Mouse (Mus musculus) limb, embryonic 13.5 days (tissue): ENCODE measurements around the gene Parg. TPM values are rescaled to one million over a fixed set of nuclear protein-coding genes. Genes with fewer than 3 reads are reported as not detected.
"Not testable (repeated sequence)": the region's sequence is repeated elsewhere in the genome, so short reads cannot be mapped to it uniquely, and the experiment has no call there.

Experiments
- ATAC-seq: fragments of 200-750 bp; cut with Nextera tagmentation; 2 replicates; pipeline ENCODE4 v1.8.0; 2017; ENCODE audit warnings: low read depth, moderate number of reproducible peaks, moderate TSS enrichment; ENCODE audit not compliant: low FRiP score
- H3K27ac ChIP-seq: fragments of 300-500 bp; sonication (generic); 2 replicates; pipeline ENCODE4 v1.5.1; 2015; ENCODE audit warnings: inconsistent platforms, mild to moderate bottlenecking, moderate library complexity
- H3K27me3 ChIP-seq: fragments of 300-500 bp; sonication (generic); 2 replicates; pipeline ENCODE4 v1.6.1; 2015; ENCODE audit warnings: mild to moderate bottlenecking, inconsistent platforms
- H3K36me3 ChIP-seq: fragments of 300-500 bp; sonication (generic); 2 replicates; pipeline ENCODE4 v1.6.1; 2015; ENCODE audit warnings: inconsistent platforms, mild to moderate bottlenecking, moderate library complexity
- H3K4me1 ChIP-seq: fragments of 300-500 bp; sonication (generic); 2 replicates; pipeline ENCODE4 v1.6.1; 2015; ENCODE audit warnings: inconsistent platforms
- H3K4me2 ChIP-seq: fragments of 300-500 bp; sonication (generic); replicated peaks from 2 replicates; pipeline ENCODE4 v1.6.1; 2015; ENCODE audit warnings: inconsistent platforms, mild to moderate bottlenecking, moderate library complexity
- H3K4me3 ChIP-seq: fragments of 300-500 bp; sonication (generic); 2 replicates; pipeline ENCODE4 v1.5.1; 2015; ENCODE audit warnings: moderate library complexity, mild to moderate bottlenecking, inconsistent platforms
- H3K9ac ChIP-seq: fragments of 300-500 bp; sonication (generic); 2 replicates; pipeline ENCODE4 v1.6.1; 2015; ENCODE audit warnings: mild to moderate bottlenecking, inconsistent platforms
- H3K9me3 ChIP-seq: fragments of 300-500 bp; sonication (generic); 2 replicates; pipeline ENCODE4 v1.6.1; 2016; ENCODE audit warnings: inconsistent platforms
- WGBS: fragments of 180-500 bp; shearing (Covaris S2); methylation state at CpG from one replicate; pipeline ENCODE4 v1.1.7; 2015; 5-methylcytosine and 5-hydroxymethylcytosine counted together
- polyA plus RNA-seq: library from polyadenylated mRNA; unstranded; fragments of >200 nt; fragmentation: Nextera tagmentation; extraction: Ambion mirVana; gene quantifications from 2 replicates; pipeline ENCODE4 v1.2.1, GENCODE M21; 2015

Gene Parg
- polyA plus RNA-seq, 1 experiment from 2014 or later, result 49.5 TPM

DNA sequence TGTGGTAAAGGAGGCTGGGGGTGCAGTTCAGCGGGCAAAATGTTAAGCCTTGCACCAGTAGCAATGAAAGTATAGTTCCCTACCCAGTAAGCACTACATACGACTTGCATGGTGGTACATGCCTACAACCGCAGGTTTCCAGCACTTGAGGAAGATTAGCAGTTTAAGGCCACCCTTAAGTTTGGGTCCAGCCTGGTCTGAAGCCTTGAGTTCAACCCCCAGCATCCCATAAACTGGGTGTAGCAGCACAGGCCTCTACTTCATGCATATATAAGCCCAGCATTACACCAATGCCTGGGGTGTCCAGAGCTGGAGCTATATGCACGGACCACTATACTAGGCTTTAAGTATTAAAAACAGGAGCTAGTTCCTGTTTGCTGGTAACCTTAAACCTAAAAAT lies 17.9 kb upstream of the Parg start:
- no peak overlapping the region for H3K4me2 ChIP-seq
- no peak for ATAC-seq
- no peaks in the 10 kb centered on the region for H3K9me3 ChIP-seq
- no peak overlapping the region for H3K4me3 ChIP-seq
- WGBS, result 92% methylated on average over 4 of the region's 4 CpGs
- H3K4me1 ChIP-seq, result no peaks in the 10 kb centered on the region
- no peak overlapping the region for H3K9ac ChIP-seq
- H3K27me3 ChIP-seq, result no peaks in the 10 kb centered on the region
- peaks cover 80% of the 10 kb centered on the region for H3K36me3 ChIP-seq
- H3K27ac ChIP-seq, result no peak overlapping the region

DNA sequence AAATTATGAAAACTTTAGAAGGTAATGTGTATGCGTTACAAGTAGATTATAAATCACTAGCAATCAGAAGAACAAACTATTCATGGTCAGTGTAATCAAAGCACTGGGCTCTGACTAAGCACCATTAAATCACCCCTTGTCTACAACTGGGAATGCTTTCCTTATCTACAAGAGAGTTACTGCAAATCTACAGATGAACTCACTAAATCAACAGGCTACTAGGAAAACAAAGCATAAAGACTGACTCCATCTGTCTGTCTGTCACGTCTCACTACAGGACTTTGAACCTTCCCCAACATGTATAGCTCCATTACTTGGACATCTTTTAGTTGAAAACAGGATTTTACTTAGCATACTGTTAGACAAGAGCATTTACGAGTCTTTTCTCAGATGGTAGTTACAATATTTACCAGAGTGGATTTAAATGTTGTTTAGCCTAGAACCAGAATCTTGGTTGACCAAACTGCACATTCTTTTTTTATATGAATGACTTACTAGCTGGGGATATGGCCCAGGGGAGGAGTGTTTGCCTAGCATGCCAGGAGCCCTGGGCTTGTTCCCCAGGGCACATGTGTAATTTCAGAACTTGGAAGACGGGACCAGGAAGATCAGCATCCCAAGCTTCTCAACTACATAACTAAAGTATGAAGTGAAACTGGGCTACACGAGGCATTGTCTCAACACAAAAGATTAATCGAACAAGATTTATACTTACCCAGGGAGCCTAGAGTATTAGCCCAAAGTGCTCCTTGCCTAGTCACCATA lies 10.9 kb upstream of the Parg start:
- Histone ChIP-seq H3K4me1 (no peaks in the 10 kb centered on the region), H3K4me2 (no peak overlapping the region), H3K4me3 (no peak overlapping the region), H3K27me3 (no peaks in the 10 kb centered on the region), H3K9me3 (no peaks in the 10 kb centered on the region), H3K27ac (no peak overlapping the region), H3K9ac (no peak overlapping the region), H3K36me3 (peaks cover 70% of the 10 kb centered on the region)
- ATAC-seq, result no peak
- WGBS, result 89% methylated on average over 6 of the region's 6 CpGs

DNA sequence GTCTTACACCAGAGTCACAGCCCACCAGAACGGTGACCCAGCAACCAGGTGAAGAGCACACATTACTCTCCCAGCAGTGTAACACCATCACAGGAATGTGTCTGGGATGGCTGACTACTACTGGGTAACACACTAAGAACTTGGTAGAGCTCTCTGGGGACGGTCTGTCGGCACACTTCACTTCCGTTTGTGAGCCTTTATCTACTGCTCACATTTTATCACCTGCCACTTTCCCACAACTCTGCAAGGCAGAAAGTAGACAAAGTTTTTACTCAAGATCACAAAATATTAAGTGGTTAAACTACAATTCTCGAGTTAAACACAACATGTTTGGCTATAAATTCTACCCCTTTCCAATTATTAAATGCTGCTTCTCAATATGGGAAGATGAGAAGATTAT lies 9.8 kb upstream of the Parg start:
- Histone ChIP-seq H3K36me3 (peaks cover 67% of the 10 kb centered on the region), H3K27ac (no peak overlapping the region), H3K27me3 (no peaks in the 10 kb centered on the region), H3K4me2 (no peak overlapping the region), H3K9me3 (no peaks in the 10 kb centered on the region), H3K4me3 (no peak overlapping the region), H3K4me1 (no peaks in the 10 kb centered on the region), H3K9ac (no peak overlapping the region)
- no peak for ATAC-seq
- WGBS, result 90% methylated on average over 5 of the region's 5 CpGs

DNA sequence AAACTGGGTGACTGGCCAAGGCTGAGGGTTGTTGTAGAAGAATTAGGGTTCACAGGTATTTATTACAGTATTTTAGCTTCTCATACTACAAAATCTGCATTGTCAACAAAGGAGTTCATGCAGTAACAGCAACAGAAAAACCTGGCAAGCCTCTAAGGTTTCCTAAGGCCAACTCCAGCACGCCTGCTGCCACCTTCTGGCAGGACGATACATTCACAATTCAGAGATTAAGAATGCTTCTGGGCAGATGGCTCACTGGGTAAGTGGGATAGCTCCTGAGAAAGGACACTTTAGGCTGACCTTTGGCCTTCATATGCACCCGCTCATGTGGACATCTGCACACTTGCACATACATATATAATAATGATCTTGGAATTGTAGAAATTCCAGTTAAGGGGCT lies 9.3 kb upstream of the Parg start:
- Histone ChIP-seq H3K4me2 (no peak overlapping the region), H3K27ac (no peak overlapping the region), H3K36me3 (peaks cover 65% of the 10 kb centered on the region), H3K4me1 (no peaks in the 10 kb centered on the region), H3K4me3 (no peak overlapping the region), H3K9me3 (no peaks in the 10 kb centered on the region), H3K9ac (no peak overlapping the region), H3K27me3 (no peaks in the 10 kb centered on the region)
- ATAC-seq, result no peak
- 46% methylated on average over 3 of the region's 3 CpGs for WGBS

DNA sequence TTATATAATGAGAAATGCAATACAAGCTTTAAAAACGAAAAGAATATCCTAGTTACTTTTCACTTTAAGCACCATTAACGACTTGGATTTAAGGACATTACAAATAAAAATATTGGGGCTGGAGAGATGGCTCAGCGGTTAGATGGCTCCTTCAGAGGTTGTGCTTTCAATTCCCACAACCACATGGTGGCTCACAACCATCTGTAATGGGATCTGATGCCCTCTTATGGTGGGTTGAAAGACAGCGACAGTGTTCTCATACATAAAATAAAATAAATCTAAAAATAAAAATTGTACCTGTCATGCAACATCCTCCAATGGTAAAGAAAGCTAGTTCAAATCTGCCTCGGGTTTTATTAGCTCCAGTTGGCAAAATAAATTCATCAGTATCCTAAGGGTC lies 8.2 kb upstream of the Parg start:
- not testable (repeated sequence) for H3K9ac ChIP-seq, H3K27me3 ChIP-seq, H3K4me2 ChIP-seq, H3K4me3 ChIP-seq, H3K4me1 ChIP-seq, H3K9me3 ChIP-seq, H3K27ac ChIP-seq, ATAC-seq
- H3K36me3 ChIP-seq, result peaks cover 63% of the 10 kb centered on the region
- WGBS, result 85% methylated on average over 5 of the region's 5 CpGs

DNA sequence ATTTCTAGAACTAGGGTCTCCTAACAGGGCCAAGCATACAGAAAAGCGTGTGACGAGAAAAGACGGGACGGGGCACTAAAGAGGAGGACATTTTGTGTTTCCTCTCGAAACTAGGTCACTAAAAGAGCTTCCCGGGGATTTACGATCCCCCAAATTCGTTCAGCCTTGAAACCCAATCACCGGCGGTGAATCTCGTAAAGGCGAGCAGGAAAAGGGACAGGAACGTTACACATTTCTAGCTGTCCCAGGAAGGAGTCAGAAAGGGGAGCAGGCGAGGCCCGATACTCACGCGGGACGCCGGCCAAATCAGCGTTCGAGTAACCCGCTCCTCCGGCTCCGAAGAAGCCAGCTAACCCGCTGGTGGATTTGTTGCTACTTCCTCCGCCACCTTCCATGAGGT lies 395 bp upstream of the Parg start:
- Histone ChIP-seq H3K4me2 (peak overlapping the region; percentile 78), H3K4me1 (peaks cover 25% of the 10 kb centered on the region), H3K36me3 (peaks cover 27% of the 10 kb centered on the region), H3K27ac (no peak overlapping the region; the same call in 1 of the 2 replicates), H3K4me3 (peak overlapping the region; percentile 100), H3K9me3 (no peaks in the 10 kb centered on the region), H3K27me3 (no peaks in the 10 kb centered on the region), H3K9ac (peak overlapping the region; percentile 97)
- no peak; the same call in 1 of the 2 replicates for ATAC-seq
- WGBS, result 0% methylated on average over 26 of the region's 26 CpGs

DNA sequence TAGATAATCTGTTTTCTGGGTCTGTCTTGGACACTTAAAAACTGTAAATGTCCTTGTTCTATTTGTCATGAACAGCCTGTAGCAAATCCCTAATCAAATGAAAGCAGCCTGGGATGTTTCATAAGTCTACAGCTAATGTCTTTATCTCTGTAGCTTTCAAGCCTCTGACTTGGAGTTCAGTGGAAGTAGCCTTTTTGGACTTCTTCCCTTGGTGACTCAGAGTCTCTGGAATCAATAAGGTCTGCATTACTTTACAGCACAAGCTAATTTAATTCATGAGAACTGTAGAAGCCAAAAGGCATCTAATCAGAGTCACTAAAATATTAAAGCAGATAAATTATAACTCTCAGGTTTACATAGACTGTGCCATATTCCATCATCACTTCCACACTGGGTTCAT lies 24.9 kb downstream of the Parg start:
- no peaks in the 10 kb centered on the region for H3K27me3 ChIP-seq
- H3K36me3 ChIP-seq, result peaks cover 8% of the 10 kb centered on the region
- H3K4me2 ChIP-seq, result no peak overlapping the region
- no peaks in the 10 kb centered on the region for H3K9me3 ChIP-seq
- no peak overlapping the region for H3K9ac ChIP-seq
- no peak overlapping the region for H3K4me3 ChIP-seq
- ATAC-seq, result no peak
- no peak overlapping the region for H3K27ac ChIP-seq
- no peaks in the 10 kb centered on the region for H3K4me1 ChIP-seq

DNA sequence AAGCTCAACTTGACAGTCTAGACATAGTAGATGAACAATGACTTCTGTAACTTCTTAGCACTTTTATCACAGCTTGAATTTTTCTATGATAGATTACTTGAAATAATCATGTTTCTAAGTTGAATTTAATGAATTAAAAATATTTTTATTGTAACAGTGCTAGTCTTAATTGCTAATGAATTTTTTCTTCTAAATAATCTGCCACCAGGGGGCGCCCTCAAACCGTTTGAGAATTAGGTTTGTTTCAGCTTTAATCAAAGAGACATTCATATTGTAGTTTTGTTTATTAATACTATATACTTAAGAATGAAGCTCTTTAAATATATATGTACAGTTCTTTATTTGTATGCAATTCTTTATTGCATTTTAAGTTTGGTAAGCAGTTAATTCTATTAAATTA lies 27.2 kb downstream of the Parg start:
- Histone ChIP-seq H3K9ac (no peak overlapping the region), H3K36me3 (peaks cover 15% of the 10 kb centered on the region), H3K4me1 (no peaks in the 10 kb centered on the region), H3K27ac (no peak overlapping the region), H3K27me3 (no peaks in the 10 kb centered on the region), H3K9me3 (no peaks in the 10 kb centered on the region), H3K4me2 (no peak overlapping the region), H3K4me3 (no peak overlapping the region)
- WGBS, result under 1% methylated on average over 2 of the region's 2 CpGs
- no peak for ATAC-seq

DNA sequence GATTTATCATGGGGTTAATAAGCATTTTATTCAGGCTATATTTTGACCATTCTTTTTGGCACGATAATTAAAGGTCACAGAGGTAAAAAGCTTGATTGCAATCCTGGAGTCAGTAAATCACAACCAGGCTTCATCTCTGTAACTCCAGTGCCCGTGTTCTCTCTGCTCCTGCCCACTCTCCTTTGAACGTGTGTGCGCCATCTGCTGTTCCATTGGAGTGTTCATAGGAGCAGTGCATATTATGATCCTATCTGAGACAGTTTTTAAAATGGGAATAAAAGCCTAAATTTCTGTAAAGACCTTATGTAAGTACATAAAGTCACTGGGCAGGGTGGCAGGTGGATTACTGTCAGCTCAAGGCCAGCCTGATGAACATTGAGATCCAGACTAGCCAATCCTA lies 40.7 kb downstream of the Parg start:
- no peaks in the 10 kb centered on the region for H3K4me1 ChIP-seq
- no peak for ATAC-seq

DNA sequence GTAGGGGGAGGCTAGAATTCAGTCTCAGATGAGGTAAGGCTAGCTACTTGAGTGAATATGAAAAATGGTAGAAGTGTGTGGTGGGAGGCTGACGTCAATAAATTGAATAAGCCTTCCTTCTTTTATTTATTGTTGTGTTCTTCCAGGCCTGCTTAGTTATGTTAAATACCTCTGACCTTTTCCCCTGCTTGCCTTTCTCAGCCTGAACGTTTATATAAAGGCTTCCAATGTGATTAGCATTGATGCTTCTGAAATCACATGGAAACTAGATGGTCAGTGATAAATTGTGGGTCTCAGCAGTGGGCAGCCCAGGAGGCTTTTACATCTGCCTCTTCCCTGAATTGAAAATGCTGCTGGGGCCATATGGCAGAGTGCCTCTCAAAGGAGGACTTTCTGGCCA lies 44.3 kb downstream of the Parg start:
- no peaks in the 10 kb centered on the region for H3K9me3 ChIP-seq
- no peaks in the 10 kb centered on the region for H3K4me1 ChIP-seq
- H3K27me3 ChIP-seq, result no peaks in the 10 kb centered on the region
- ATAC-seq, result no peak
- H3K27ac ChIP-seq, result no peak overlapping the region
- WGBS, result 55% methylated on average over 2 of the region's 2 CpGs
- peaks cover 35% of the 10 kb centered on the region for H3K36me3 ChIP-seq
- no peak overlapping the region for H3K4me3 ChIP-seq
- H3K9ac ChIP-seq, result no peak overlapping the region
- H3K4me2 ChIP-seq, result no peak overlapping the region

More for the DNA sequence above, 40.7 kb downstream of the Parg start:
- H3K27ac ChIP-seq, result no peak overlapping the region
- no peaks in the 10 kb centered on the region for H3K27me3 ChIP-seq
- H3K4me3 ChIP-seq, result no peak overlapping the region
- whole genome bisulfite sequencing, result 69% methylated on average over 4 of the region's 4 CpGs
- H3K9me3 ChIP-seq, result no peaks in the 10 kb centered on the region
- H3K4me2 ChIP-seq, result no peak overlapping the region
- no peak overlapping the region for H3K9ac ChIP-seq
- peaks cover 39% of the 10 kb centered on the region for H3K36me3 ChIP-seq

DNA sequence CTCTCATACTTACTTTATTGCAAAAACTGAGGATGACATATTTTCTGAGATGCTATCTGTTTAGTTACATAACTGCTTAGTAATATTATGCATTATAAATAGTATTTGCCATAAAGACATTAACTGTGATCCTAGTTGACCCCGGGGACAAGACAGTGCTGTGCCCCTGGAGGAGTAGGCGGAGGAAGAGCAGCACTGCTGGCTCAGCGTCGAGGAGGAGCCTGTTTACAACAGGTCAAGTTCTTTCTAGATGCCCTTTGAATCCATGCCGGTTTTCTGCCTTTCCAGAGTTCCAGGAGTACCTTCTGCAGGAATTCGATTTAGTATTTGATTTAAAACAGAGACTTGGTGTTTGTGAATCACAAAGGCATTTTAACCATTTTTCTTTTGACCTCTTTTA lies 47.9 kb downstream of the Parg start:
- Histone ChIP-seq H3K27ac (no peak overlapping the region), H3K27me3 (no peaks in the 10 kb centered on the region), H3K4me1 (no peaks in the 10 kb centered on the region), H3K4me2 (no peak overlapping the region), H3K4me3 (no peak overlapping the region), H3K9ac (no peak overlapping the region), H3K9me3 (no peaks in the 10 kb centered on the region), H3K36me3 (peaks cover 26% of the 10 kb centered on the region)
- 90% methylated on average over 6 of the region's 6 CpGs for WGBS
- ATAC-seq, result no peak

DNA sequence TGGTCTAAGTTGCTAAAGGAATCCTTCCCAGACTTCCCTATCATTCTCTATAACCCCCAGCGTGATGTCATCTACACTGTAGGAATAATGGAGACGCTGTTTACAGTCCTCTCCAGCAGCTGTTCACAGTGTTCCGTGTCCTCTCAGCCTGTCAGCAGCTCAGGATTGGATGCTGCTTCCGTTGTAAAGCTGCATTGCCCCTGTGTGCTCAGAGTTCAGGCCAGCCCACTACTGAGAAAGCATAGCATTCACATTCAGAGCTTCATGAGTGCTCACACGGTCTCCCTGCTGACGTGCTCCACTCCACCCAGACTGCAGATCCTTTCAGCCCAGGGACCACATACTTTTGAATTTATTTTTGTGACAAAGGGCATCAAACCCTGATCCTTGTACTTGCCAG lies 59.1 kb downstream of the Parg start:
- 81% methylated on average over 6 of the region's 6 CpGs for WGBS
- Histone ChIP-seq H3K27me3 (no peaks in the 10 kb centered on the region), H3K4me1 (no peaks in the 10 kb centered on the region), H3K36me3 (peaks cover 38% of the 10 kb centered on the region), H3K4me3 (no peak overlapping the region), H3K9ac (no peak overlapping the region), H3K9me3 (no peaks in the 10 kb centered on the region), H3K4me2 (no peak overlapping the region), H3K27ac (no peak overlapping the region)
- ATAC-seq, result no peak

DNA sequence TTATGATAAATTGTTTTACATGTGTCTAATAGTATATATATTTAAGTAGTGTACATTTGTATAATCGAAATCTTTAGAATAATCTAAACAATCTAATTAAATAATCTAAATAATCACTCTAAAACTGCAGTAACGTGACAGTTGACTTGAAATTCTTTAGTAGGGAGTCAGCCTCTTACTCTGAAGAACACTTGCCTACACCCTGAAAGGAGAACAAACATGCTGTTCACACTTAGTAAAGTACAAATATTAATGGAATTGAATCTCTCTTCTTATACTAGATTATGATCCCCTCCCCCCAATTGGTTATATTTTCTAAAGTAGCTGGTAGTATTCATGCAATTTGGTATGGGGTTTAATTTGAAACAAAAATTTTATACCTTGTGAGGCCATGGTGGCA lies 60.0 kb downstream of the Parg start:
- no peaks in the 10 kb centered on the region for H3K27me3 ChIP-seq
- no peak overlapping the region for H3K4me2 ChIP-seq
- WGBS, result 83% methylated on average over 2 of the region's 2 CpGs
- no peak overlapping the region for H3K27ac ChIP-seq
- no peak overlapping the region for H3K4me3 ChIP-seq
- H3K9ac ChIP-seq, result no peak overlapping the region
- H3K9me3 ChIP-seq, result no peaks in the 10 kb centered on the region
- peaks cover 38% of the 10 kb centered on the region for H3K36me3 ChIP-seq
- no peak for ATAC-seq
- H3K4me1 ChIP-seq, result no peaks in the 10 kb centered on the region
